Mouse (Mus musculus) lung, embryonic 16.5 days (tissue): ENCODE results near the gene Rgl1. TPM values are rescaled to one million over a fixed set of nuclear protein-coding genes. Genes with fewer than 3 reads are reported as not detected.

Experiments
- ATAC-seq: fragments of 200-750 bp; cut with Nextera tagmentation; 2 replicates; pipeline ENCODE4 v1.8.0; 2017; ENCODE audit warnings: low read depth, mild to moderate bottlenecking, moderate library complexity
- H3K27ac ChIP-seq: fragments of 300-500 bp; sonication (generic); 2 replicates; pipeline ENCODE4 v1.5.1; 2014; ENCODE audit warnings: mild to moderate bottlenecking, control low read depth, low read length
- H3K27me3 ChIP-seq: fragments of 300-500 bp; sonication (generic); 2 replicates; pipeline ENCODE4 v1.6.1; 2014; ENCODE audit warnings: low read depth, low read length, mixed read lengths; ENCODE audit not compliant: control insufficient read depth, insufficient read depth
- H3K36me3 ChIP-seq: fragments of 300-500 bp; sonication (generic); 2 replicates; pipeline ENCODE4 v1.6.1; 2014; ENCODE audit warnings: low read length; ENCODE audit not compliant: control insufficient read depth, insufficient read depth
- H3K4me1 ChIP-seq: fragments of 300-500 bp; sonication (generic); replicated peaks from 2 replicates; pipeline ENCODE4 v1.6.1; 2014; ENCODE audit warnings: low read length, mixed read lengths; ENCODE audit not compliant: control insufficient read depth, insufficient read depth
- H3K4me2 ChIP-seq: fragments of 300-500 bp; sonication (generic); 2 replicates; pipeline ENCODE4 v1.6.1; 2014; ENCODE audit warnings: low read depth, low read length, control low read depth
- H3K4me3 ChIP-seq: fragments of 300-500 bp; sonication (generic); 2 replicates; pipeline ENCODE4 v1.5.1; 2014; ENCODE audit warnings: mild to moderate bottlenecking, low read length, control low read depth
- H3K9ac ChIP-seq: fragments of 300-500 bp; sonication (generic); 2 replicates; pipeline ENCODE4 v1.6.1; 2014; ENCODE audit warnings: low read length, control low read depth
- H3K9me3 ChIP-seq: fragments of 300-500 bp; sonication (generic); 2 replicates; pipeline ENCODE4 v1.6.1; 2016; ENCODE audit warnings: low read length; ENCODE audit not compliant: control insufficient read depth
- WGBS: fragments of 180-500 bp; shearing (Covaris S2); extraction: QIAGEN DNeasy Blood & Tissue Kit; methylation state at CpG from one replicate; pipeline ENCODE4 v1.1.7; 2014; 5-methylcytosine and 5-hydroxymethylcytosine counted together
- polyA plus RNA-seq: library from polyadenylated mRNA; unstranded; fragments of >200 nt; fragmentation: Nextera tagmentation; extraction: Ambion mirVana; gene quantifications from 2 replicates; pipeline ENCODE4 v1.2.1, GENCODE M21; 2015

The Rgl1 gene
- polyA plus RNA-seq, 1 experiment from 2014 or later, result 53.4 TPM

- Histone ChIP-seq H3K27ac (0 out of 2 replicates have a peak overlapping the region, but pooled peaks have one; percentile 1), H3K9ac (peak overlapping the region; percentile 27; the same call in 1 of the 2 replicates), H3K36me3 (no peaks in the 10 kb centered on the region), H3K4me2 (no peak overlapping the region), H3K27me3 (no peaks in the 10 kb centered on the region), H3K9me3 (no peaks in the 10 kb centered on the region), H3K4me1 (peaks cover 6% of the 10 kb centered on the region), H3K4me3 (no peak overlapping the region)
- peak; percentile 38; the same call in 1 of the 2 replicates for ATAC-seq
- WGBS, result 38% methylated on average over 11 of the region's 11 CpGs
Measured at GRCm38 (mm10) chr1:152497581-152497980, 268.6 kb downstream of the Rgl1 start.

- H3K27ac ChIP-seq, result no peak overlapping the region
- no peaks in the 10 kb centered on the region for H3K27me3 ChIP-seq
- no peak overlapping the region for H3K4me2 ChIP-seq
- WGBS, result 26% methylated on average over 2 of the region's 2 CpGs
- no peak for ATAC-seq
- peaks cover 6% of the 10 kb centered on the region for H3K4me1 ChIP-seq
- H3K36me3 ChIP-seq, result no peaks in the 10 kb centered on the region
- H3K4me3 ChIP-seq, result no peak overlapping the region
- no peaks in the 10 kb centered on the region for H3K9me3 ChIP-seq
- no peak overlapping the region for H3K9ac ChIP-seq
Measured at GRCm38 (mm10) chr1:152496831-152497230, 269.3 kb downstream of the Rgl1 start.

- H3K4me1 ChIP-seq, result peaks cover 4% of the 10 kb centered on the region
- H3K4me2 ChIP-seq, result no peak overlapping the region
- H3K9me3 ChIP-seq, result no peaks in the 10 kb centered on the region
- no peak overlapping the region for H3K4me3 ChIP-seq
- no peak for ATAC-seq
- 84% methylated on average over 1 of the region's 1 CpGs for WGBS
- no peaks in the 10 kb centered on the region for H3K27me3 ChIP-seq
- no peak overlapping the region for H3K9ac ChIP-seq
- no peak overlapping the region for H3K27ac ChIP-seq
- H3K36me3 ChIP-seq, result no peaks in the 10 kb centered on the region
Measured at GRCm38 (mm10) chr1:152492258-152492657, 273.9 kb downstream of the Rgl1 start.

GRCm38 (mm10) chr1:152490842-152491241, 275.3 kb downstream of the Rgl1 start:
- WGBS, result 80% methylated on average over 1 of the region's 1 CpGs
- H3K4me2 ChIP-seq, result no peak overlapping the region
- H3K4me3 ChIP-seq, result no peak overlapping the region
- H3K9me3 ChIP-seq, result no peaks in the 10 kb centered on the region
- H3K9ac ChIP-seq, result no peak overlapping the region
- ATAC-seq, result no peak
- no peaks in the 10 kb centered on the region for H3K27me3 ChIP-seq
- no peaks in the 10 kb centered on the region for H3K4me1 ChIP-seq
- no peaks in the 10 kb centered on the region for H3K36me3 ChIP-seq
- H3K27ac ChIP-seq, result no peak overlapping the region

GRCm38 (mm10) chr1:152476126-152476525, 290.0 kb downstream of the Rgl1 start:
- H3K27ac ChIP-seq, result no peak overlapping the region
- H3K4me1 ChIP-seq, result no peaks in the 10 kb centered on the region
- H3K9ac ChIP-seq, result no peak overlapping the region
- WGBS, result 73% methylated on average over 4 of the region's 4 CpGs
- no peak overlapping the region for H3K4me3 ChIP-seq
- H3K4me2 ChIP-seq, result no peak overlapping the region
- H3K27me3 ChIP-seq, result no peaks in the 10 kb centered on the region
- no peaks in the 10 kb centered on the region for H3K9me3 ChIP-seq
- no peak for ATAC-seq
- H3K36me3 ChIP-seq, result no peaks in the 10 kb centered on the region

GRCm38 (mm10) chr1:152468443-152468842, 297.7 kb downstream of the Rgl1 start:
- H3K27me3 ChIP-seq, result no peaks in the 10 kb centered on the region
- H3K36me3 ChIP-seq, result no peaks in the 10 kb centered on the region
- H3K4me3 ChIP-seq, result no peak overlapping the region
- no peak overlapping the region for H3K27ac ChIP-seq
- H3K9ac ChIP-seq, result no peak overlapping the region
- H3K4me1 ChIP-seq, result 0 out of 2 replicates have a peak, but pooled peaks cover 2% of the 10 kb centered on the region
- H3K4me2 ChIP-seq, result no peak overlapping the region
- WGBS, result 63% methylated on average over 9 of the region's 9 CpGs
- no peak for ATAC-seq
- H3K9me3 ChIP-seq, result no peaks in the 10 kb centered on the region

Other genes starting within 250 kb of the Rgl1 start
- gene Apobec4, start 15.8 kb downstream of the Rgl1 start, polyA plus RNA-seq, result 0.25 and 0.39 TPM in 2 replicates
- gene Arpc5, start 191 bp upstream of the Rgl1 start, polyA plus RNA-seq, result 274 and 285 TPM in 2 replicates
- 5.5 and 5.9 TPM in 2 replicates for gene Ncf2, start 33.8 kb upstream of the Rgl1 start, polyA plus RNA-seq
- 26.7 and 27.8 TPM in 2 replicates for gene Smg7, start 136.3 kb upstream of the Rgl1 start, polyA plus RNA-seq
- gene Nmnat2, start 188.6 kb upstream of the Rgl1 start, polyA plus RNA-seq, result 3.8 and 7.2 TPM in 2 replicates